Mouse (Mus musculus): ENCODE results near the gene Ccdc107.

Gene Ccdc107

GRCm38 (mm10) chr4:43511675-43512454, 19.2 kb downstream of the Ccdc107 start:
- DNase-seq (ENCODE audit: extremely low read depth, low read depth, low spot score): no peak

DNA sequence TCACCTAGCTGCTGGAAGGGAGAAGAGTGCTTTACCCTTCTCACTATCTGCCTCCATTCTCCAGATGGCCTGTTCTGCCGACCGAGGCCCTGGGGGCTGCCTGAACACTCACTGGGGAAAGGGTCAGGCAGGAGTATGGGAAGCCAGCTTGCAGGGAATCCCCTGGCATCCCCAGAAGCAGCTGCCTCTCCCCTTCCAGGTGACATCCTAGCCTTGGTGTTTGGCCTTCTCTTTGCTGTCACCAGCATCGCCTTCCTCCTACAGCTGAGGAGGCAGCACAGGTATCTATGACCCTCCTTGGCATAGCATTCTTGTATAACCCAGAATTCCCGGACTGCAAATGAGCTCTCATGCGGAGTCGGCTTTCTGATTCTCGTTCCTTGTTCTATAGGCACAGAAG, 20.0 kb downstream of the Ccdc107 start:
- no peak for DNase-seq (ENCODE audit: extremely low read depth, low read depth, low spot score)

DNA sequence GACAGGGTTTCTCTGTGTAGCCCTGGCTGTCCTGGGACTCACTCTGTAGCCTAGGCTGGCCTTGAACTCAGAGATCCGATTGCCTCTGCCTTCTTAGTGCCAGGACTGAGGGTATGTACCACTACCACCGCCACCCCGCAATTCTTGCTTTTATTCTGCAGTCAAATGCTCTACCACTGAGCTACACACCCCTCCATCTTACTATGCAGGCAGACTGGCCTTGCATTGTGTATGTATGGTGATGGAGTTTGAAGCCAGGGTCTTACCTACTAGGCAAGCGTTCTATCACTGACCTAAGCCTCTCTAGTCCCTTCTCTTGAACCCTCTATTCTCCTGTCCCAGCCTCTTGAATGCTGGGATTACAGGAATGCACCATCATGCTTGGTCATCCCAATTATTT, 20.6 kb downstream of the Ccdc107 start:
- no peak for DNase-seq (ENCODE audit: extremely low read depth, low read depth, low spot score)

DNA sequence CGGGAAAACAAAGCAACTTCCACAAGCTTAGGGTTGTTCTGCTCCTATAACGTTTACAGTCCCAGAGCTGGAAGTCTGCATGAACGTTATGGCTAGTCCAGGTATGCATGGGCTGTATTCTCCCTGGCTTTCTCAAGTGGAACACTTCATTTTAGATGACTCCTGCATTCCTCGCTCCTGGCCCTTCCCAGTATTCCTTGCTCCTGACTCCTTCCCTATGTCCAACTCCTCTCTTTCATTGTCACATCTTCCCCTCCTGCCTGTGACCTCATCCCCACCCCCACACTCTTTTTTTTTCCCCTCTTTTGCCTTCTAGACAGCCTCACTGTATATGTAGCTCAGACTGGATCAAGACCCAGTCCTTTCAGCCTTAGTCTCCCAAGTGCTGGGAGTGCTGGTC, 21.1 kb downstream of the Ccdc107 start:
- no peak for DNase-seq (ENCODE audit: extremely low read depth, low read depth, low spot score)

- no peak for DNase-seq (ENCODE audit: extremely low read depth, low read depth, low spot score)
Observed at GRCm38 (mm10) chr4:43515764-43516708, 23.3 kb downstream of the Ccdc107 start.

- DNase-seq (ENCODE audit: extremely low read depth, low read depth, low spot score): no peak
Observed at GRCm38 (mm10) chr4:43519551-43519950, 26.9 kb downstream of the Ccdc107 start.

DNA sequence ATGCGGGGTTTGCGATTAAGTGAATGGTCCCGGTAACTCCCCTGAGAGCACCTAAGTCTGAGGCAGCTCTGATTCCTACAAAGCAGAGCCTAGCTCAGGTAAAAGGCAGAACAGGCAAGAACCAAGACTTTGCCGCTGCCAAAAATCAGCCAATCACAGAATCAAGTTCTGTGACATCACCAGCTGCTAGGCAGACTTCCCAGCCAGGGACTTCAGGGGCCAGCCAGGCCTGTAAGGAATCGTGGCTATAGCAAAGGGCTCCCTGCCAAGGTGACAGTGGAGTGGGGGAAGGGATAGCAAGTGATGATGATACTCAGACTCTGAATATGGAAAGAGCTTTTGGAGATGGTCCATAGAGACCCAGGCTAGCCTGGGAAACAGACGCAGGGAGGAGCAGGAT, 27.3 kb downstream of the Ccdc107 start:
- no peak for DNase-seq (ENCODE audit: extremely low read depth, low read depth, low spot score)

DNA sequence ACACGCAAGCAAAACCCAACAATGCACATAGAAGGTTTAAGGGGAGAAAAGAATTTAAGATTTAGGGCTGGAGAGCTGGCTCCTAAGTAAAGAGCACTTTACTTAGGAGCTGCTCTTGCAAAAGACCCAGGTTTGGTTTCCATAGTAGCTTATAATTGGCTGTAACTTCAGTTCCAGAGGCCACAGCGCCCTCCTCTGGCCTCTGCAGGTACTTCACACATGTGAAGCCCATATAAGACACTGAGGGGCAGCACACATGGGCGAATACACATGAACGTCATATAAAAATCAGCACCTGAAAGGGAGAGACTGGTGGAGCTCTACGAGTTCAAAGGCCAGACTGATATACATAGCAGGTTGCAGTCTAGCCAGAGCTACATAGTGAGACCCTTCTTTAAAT, 35.2 kb downstream of the Ccdc107 start:
- no peak for DNase-seq (ENCODE audit: extremely low read depth, low read depth, low spot score)

- no peak for DNase-seq (ENCODE audit: extremely low read depth, low read depth, low spot score)
Observed at GRCm38 (mm10) chr4:43528487-43528886, 35.8 kb downstream of the Ccdc107 start.

- DNase-seq (ENCODE audit: extremely low read depth, low read depth, low spot score): no peak
Observed at GRCm38 (mm10) chr4:43530081-43530501, 37.4 kb downstream of the Ccdc107 start.

DNA sequence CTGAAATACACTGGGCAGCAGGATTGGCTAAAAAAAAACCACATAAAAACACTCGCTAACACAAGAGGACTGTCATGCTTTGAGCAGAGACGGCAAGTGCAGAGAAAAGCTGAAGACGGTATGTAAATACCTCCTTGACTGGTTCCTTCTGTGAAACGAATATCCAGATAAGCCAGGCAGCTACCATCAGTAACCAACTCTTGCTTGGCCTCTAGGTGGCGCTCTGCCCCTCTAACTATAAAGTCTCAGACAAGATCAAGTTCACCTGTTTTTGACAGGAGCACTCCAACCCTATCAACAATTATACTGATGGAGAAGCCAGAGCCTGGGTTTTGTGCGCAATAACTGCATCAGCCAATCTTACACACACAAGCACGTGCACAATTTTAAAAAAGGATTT, 37.9 kb downstream of the Ccdc107 start:
- DNase-seq (ENCODE audit: extremely low read depth, low read depth, low spot score): no peak

DNA sequence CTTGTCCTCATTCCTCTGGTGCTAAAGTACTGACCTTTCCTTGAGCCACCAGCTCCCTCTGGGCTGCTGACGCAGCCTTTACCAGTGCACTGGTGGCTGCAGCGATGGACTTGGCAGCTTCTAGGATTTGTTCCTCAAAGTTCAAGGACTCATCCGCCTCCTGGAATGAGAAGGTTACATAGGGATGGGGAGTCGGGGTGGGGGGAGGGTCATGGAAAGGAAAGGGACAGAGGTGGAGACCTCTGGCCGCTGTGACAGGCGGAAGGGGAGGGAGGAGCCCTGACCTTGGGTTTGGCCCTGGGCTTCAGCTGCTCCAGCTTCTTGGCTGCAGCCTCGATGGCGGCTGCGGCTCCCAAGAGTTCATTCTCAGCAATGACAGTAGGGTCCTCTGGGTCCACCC, 40.6 kb downstream of the Ccdc107 start:
- DNase-seq (ENCODE audit: extremely low read depth, low read depth, low spot score): no peak

- no peak for DNase-seq (ENCODE audit: extremely low read depth, low read depth, low spot score)
Observed at GRCm38 (mm10) chr4:43535628-43536027, 42.9 kb downstream of the Ccdc107 start.

GRCm38 (mm10) chr4:43536031-43536430, 43.3 kb downstream of the Ccdc107 start:
- no peak for DNase-seq (ENCODE audit: extremely low read depth, low read depth, low spot score)

- DNase-seq (ENCODE audit: extremely low read depth, low read depth, low spot score): no peak
Observed at GRCm38 (mm10) chr4:43542044-43542443, 49.3 kb downstream of the Ccdc107 start.

Measured in fat pad, adult 2 months (tissue).